Mouse (Mus musculus) retina, adult 2 months (tissue): ENCODE data around the gene Gm5916.

ENCODE experiments used
- DNase-seq: peaks from one replicate; pipeline ENCODE4 v3.0.0-alpha.2; 2012; ENCODE audit warnings: low read depth, low spot score

The Gm5916 gene

GRCm38 (mm10) chr9:36128679-36129078, at the start of gene Gm5916:
TSS of gene Gm5916 (minus strand) at chr9:36128779.
- no peak for DNase-seq
